Mouse (Mus musculus) liver, postnatal 0 days (tissue): ENCODE measurements around the gene Emc7.

Experiments
- CTCF ChIP-seq: sonication (generic); IDR thresholded peaks from 2 replicates; pipeline ENCODE4 v1.5.1; 2016; ENCODE audit warnings: antibody characterized with exemption, low read depth
- EP300 ChIP-seq: IDR thresholded peaks from 2 replicates; pipeline ENCODE4 v1.6.1; 2016; ENCODE audit warnings: antibody characterized with exemption, low read depth, mild to moderate bottlenecking

DNA sequence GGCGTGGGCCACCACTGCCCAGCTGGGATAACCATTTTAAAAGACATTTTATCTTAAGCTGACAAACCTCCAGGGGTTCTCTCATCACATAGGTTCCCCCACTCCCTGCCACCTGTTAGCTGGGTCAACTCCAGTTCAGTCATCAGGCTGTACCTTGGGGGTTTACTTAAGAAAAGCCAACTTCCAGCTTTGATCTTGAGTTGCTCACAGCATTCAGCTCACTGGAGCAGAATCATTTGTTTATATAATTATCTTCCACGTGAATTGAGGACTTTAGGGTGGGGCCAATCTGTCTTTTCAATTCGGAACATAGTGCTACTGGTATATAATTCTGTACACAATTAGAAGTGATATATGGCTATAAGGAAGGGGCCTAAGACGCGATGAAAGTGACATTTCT, 36.8 kb downstream of the Emc7 start:
- TF ChIP-seq CTCF = no peak
- TF ChIP-seq EP300 = no peak
